Mouse (Mus musculus) bone marrow macrophage, adult 2 months (primary cell): Measurements from ENCODE around the gene Nab1.

Experiments
- CTCF ChIP-seq: IDR thresholded peaks from 2 replicates; pipeline ENCODE4 v1.5.1; 2012; ENCODE audit warnings: low read depth, mild to moderate bottlenecking, low read length, moderate library complexity
- POLR2A ChIP-seq: IDR thresholded peaks from 2 replicates; pipeline ENCODE4 v1.6.1; 2012; ENCODE audit warnings: mild to moderate bottlenecking, low read depth, low read length, borderline replicate concordance

- TF ChIP-seq POLR2A, result no peak
- no peak for TF ChIP-seq CTCF
These were observed 21.0 kb upstream of the Nab1 start for GRCm38 (mm10) chr1:52521436-52521993.
